Mouse (Mus musculus): ENCODE data around the gene Tuba4a.

- no peak for TF ChIP-seq GATA1 (IDR thresholded peaks at IDR 0.05; ENCODE audit: borderline replicate concordance, low read length)
- no peak for TF ChIP-seq FLI1 (IDR thresholded peaks at IDR 0.05; ENCODE audit: low read length)
Measured at GRCm38 (mm10) chr1:75231224-75231623, 11.6 kb upstream of the Tuba4a start.
